Mouse (Mus musculus) spleen, adult 2 months (tissue): ENCODE data around the gene Nupr1.

ENCODE experiments used
- CTCF ChIP-seq: fragments of 200-500 bp; IDR thresholded peaks from 2 replicates; pipeline ENCODE4 v1.5.1; 2011; ENCODE audit warnings: mild to moderate bottlenecking, inconsistent platforms; ENCODE audit not compliant: insufficient read depth, insufficient read length, insufficient replicate concordance; ENCODE audit errors: extremely low read depth
- POLR2A ChIP-seq: fragments of 200-500 bp; IDR thresholded peaks from 2 replicates; pipeline ENCODE4 v1.6.1; 2011; ENCODE audit warnings: low read depth, low read length, inconsistent platforms

DNA sequence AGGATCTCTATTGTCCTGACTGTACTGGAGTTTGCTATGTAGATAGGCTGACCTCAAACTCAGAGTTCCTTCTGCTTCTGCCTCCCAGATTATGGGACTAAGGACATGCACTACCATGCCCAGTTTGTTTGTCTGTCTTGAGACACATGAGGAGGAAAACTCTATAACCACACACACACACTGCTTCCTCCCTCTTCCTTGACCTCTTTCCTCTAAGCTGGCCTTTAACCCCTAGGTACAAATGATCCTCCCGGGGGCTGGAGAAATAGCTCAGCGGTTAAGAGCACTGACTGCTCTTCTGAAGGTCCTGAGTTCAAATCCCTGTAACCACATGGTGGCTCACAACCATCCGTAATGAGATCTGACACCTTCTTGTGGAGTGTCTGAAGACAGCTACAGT lies 13.7 kb upstream of the Nupr1 start:
- TF ChIP-seq POLR2A (no peak), CTCF (no peak)
